Mouse (Mus musculus): ENCODE data around the gene Fcmr. TPM values are rescaled to one million over a fixed set of nuclear protein-coding genes. Genes with fewer than 3 reads are reported as not detected.

Gene Fcmr
- polyA plus RNA-seq, 1 experiment from 2014 or later = not detected

GRCm38 (mm10) chr1:130854819-130855218 is 10.7 kb upstream of the Fcmr start:
- Histone ChIP-seq H3K9ac (ENCODE audit: low read depth, low read length) (no peak overlapping the region), H3K27me3 (replicated peaks; ENCODE audit: control insufficient read depth, insufficient read depth, low read length) (no peaks in the 10 kb centered on the region), H3K27ac (replicated peaks; ENCODE audit: low read depth, low read length) (no peak overlapping the region), H3K4me1 (ENCODE audit: control insufficient read depth, insufficient read depth, low read length) (no peaks in the 10 kb centered on the region), H3K4me2 (ENCODE audit: low read depth, low read length) (no peak overlapping the region), H3K36me3 (ENCODE audit: control insufficient read depth, insufficient read depth, low read length) (no peaks in the 10 kb centered on the region), H3K4me3 (ENCODE audit: low read depth, low read length) (no peak overlapping the region), H3K9me3 (ENCODE audit: control insufficient read depth, low read length) (no peaks in the 10 kb centered on the region)
- WGBS = 72% methylated on average over 9 of the region's 9 CpGs
- DNase-seq (ENCODE audit: low spot score) (no peak), ATAC-seq (ENCODE audit: low read depth) (no peak)

- Histone ChIP-seq H3K27ac (replicated peaks; ENCODE audit: low read depth, low read length) (no peak overlapping the region), H3K36me3 (ENCODE audit: control insufficient read depth, insufficient read depth, low read length) (no peaks in the 10 kb centered on the region), H3K27me3 (replicated peaks; ENCODE audit: control insufficient read depth, insufficient read depth, low read length) (no peaks in the 10 kb centered on the region), H3K4me1 (ENCODE audit: control insufficient read depth, insufficient read depth, low read length) (no peaks in the 10 kb centered on the region), H3K9me3 (ENCODE audit: control insufficient read depth, low read length) (no peaks in the 10 kb centered on the region), H3K4me3 (ENCODE audit: low read depth, low read length) (no peak overlapping the region), H3K9ac (ENCODE audit: low read depth, low read length) (no peak overlapping the region), H3K4me2 (ENCODE audit: low read depth, low read length) (no peak overlapping the region)
- 80% methylated on average over 2 of the region's 2 CpGs for WGBS
- ATAC-seq (ENCODE audit: low read depth) (no peak), DNase-seq (ENCODE audit: low spot score) (no peak)
Measured at GRCm38 (mm10) chr1:130855723-130856122, 9.7 kb upstream of the Fcmr start.

GRCm38 (mm10) chr1:130857456-130857855 is 8.0 kb upstream of the Fcmr start:
- Histone ChIP-seq H3K9ac (ENCODE audit: low read depth, low read length) (no peak overlapping the region), H3K4me2 (ENCODE audit: low read depth, low read length) (no peak overlapping the region), H3K27ac (replicated peaks; ENCODE audit: low read depth, low read length) (no peak overlapping the region), H3K9me3 (ENCODE audit: control insufficient read depth, low read length) (no peaks in the 10 kb centered on the region), H3K27me3 (replicated peaks; ENCODE audit: control insufficient read depth, insufficient read depth, low read length) (no peaks in the 10 kb centered on the region), H3K4me3 (ENCODE audit: low read depth, low read length) (no peak overlapping the region), H3K4me1 (ENCODE audit: control insufficient read depth, insufficient read depth, low read length) (no peaks in the 10 kb centered on the region), H3K36me3 (ENCODE audit: control insufficient read depth, insufficient read depth, low read length) (no peaks in the 10 kb centered on the region)
- ATAC-seq (ENCODE audit: low read depth) = no peak
- no peak for DNase-seq (ENCODE audit: low spot score)
- WGBS = 68% methylated on average over 4 of the region's 4 CpGs

DNA sequence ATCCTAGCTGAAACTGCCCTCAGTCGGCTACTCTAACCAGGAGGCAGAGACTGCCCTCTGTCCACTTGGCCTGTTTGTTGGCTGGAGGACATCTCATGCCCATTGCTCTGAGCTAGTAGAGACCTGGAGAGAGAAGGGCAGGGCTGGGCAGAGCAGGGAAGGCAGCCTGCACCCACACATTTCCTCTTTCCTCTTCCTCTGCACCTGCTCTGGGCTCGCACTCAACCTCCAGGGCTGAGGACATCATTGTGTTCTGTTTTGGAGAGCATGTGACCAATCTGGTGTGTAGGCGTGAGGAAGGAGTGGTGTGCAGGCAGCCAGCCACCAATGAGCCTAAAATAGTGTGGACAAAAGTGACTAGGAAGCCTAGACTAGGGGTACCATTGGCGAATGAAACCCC is 1.2 kb upstream of the Fcmr start:
- Histone ChIP-seq H3K9ac (ENCODE audit: low read depth, low read length) (no peak overlapping the region), H3K36me3 (ENCODE audit: control insufficient read depth, insufficient read depth, low read length) (no peaks in the 10 kb centered on the region), H3K27me3 (replicated peaks; ENCODE audit: control insufficient read depth, insufficient read depth, low read length) (no peaks in the 10 kb centered on the region), H3K27ac (replicated peaks; ENCODE audit: low read depth, low read length) (no peak overlapping the region), H3K4me1 (ENCODE audit: control insufficient read depth, insufficient read depth, low read length) (no peaks in the 10 kb centered on the region), H3K9me3 (ENCODE audit: control insufficient read depth, low read length) (no peaks in the 10 kb centered on the region), H3K4me3 (ENCODE audit: low read depth, low read length) (no peak overlapping the region), H3K4me2 (ENCODE audit: low read depth, low read length) (no peak overlapping the region)
- no peak for ATAC-seq (ENCODE audit: low read depth)
- WGBS = 82% methylated on average over 4 of the region's 4 CpGs
- DNase-seq (ENCODE audit: low spot score) = no peak

DNA sequence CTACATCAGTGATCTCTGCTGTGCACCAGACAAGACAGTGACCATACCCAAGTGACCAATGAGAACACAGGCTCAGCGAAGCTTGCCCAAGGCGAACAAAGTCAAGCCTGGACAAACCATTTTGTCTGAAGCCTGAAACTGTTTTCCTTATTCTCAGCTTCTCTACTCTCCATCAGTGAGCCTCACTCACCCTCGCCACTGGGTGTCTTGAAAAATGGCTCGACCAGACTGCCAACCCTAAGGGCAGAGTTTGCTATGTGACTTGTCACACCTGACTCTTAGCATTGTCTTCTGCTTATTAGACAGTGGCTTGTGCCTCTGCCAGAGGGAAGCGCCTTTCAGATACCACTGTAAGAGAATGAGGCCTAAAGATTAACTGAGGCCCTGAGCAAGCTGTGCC is 728 bp upstream of the Fcmr start:
- no peak overlapping the region for H3K27ac ChIP-seq (replicated peaks; ENCODE audit: low read depth, low read length)
- no peaks in the 10 kb centered on the region for H3K9me3 ChIP-seq (ENCODE audit: control insufficient read depth, low read length)
- DNase-seq (ENCODE audit: low spot score) (no peak), ATAC-seq (ENCODE audit: low read depth) (no peak)
- WGBS = 79% methylated on average over 5 of the region's 5 CpGs
- no peak overlapping the region for H3K4me3 ChIP-seq (ENCODE audit: low read depth, low read length)
- no peaks in the 10 kb centered on the region for H3K27me3 ChIP-seq (replicated peaks; ENCODE audit: control insufficient read depth, insufficient read depth, low read length)
- H3K4me1 ChIP-seq (ENCODE audit: control insufficient read depth, insufficient read depth, low read length) = no peaks in the 10 kb centered on the region
- no peak overlapping the region for H3K9ac ChIP-seq (ENCODE audit: low read depth, low read length)
- H3K36me3 ChIP-seq (ENCODE audit: control insufficient read depth, insufficient read depth, low read length) = no peaks in the 10 kb centered on the region
- H3K4me2 ChIP-seq (ENCODE audit: low read depth, low read length) = no peak overlapping the region

DNA sequence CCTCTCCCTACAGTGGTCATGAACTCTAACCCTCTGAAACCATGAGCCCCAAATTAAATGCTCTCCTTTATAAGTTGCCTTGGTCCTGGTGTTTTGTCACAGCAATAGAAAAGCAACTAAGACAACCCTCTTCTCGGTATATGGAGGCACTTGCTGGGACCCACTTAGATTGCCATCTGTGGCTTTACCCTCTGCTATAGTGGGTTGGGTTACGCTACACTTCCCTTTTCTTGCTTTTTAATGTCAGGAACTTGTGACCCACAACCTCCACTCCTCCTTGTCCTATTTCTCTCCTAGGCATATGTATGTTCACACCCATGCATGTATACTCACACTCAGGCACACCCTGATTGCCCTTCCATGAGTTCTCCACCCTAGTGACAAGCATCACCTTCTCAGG is 7.4 kb downstream of the Fcmr start:
- Histone ChIP-seq H3K36me3 (ENCODE audit: control insufficient read depth, insufficient read depth, low read length) (no peaks in the 10 kb centered on the region), H3K4me1 (ENCODE audit: control insufficient read depth, insufficient read depth, low read length) (no peaks in the 10 kb centered on the region), H3K27me3 (replicated peaks; ENCODE audit: control insufficient read depth, insufficient read depth, low read length) (peaks cover 8% of the 10 kb centered on the region), H3K9ac (ENCODE audit: low read depth, low read length) (no peak overlapping the region), H3K27ac (replicated peaks; ENCODE audit: low read depth, low read length) (no peak overlapping the region), H3K4me2 (ENCODE audit: low read depth, low read length) (no peak overlapping the region), H3K4me3 (ENCODE audit: low read depth, low read length) (no peak overlapping the region), H3K9me3 (ENCODE audit: control insufficient read depth, low read length) (no peaks in the 10 kb centered on the region)
- no peak for DNase-seq (ENCODE audit: low spot score)
- 96% methylated on average over 2 of the region's 2 CpGs for WGBS
- ATAC-seq (ENCODE audit: low read depth) = no peak

GRCm38 (mm10) chr1:130875139-130875538 is 9.7 kb downstream of the Fcmr start:
- ATAC-seq (ENCODE audit: low read depth) (0 out of 2 replicates have a peak, but pooled peaks have one; percentile 44), DNase-seq (ENCODE audit: low spot score) (peak; percentile 69)
- no peak overlapping the region for H3K9ac ChIP-seq (ENCODE audit: low read depth, low read length)
- H3K9me3 ChIP-seq (ENCODE audit: control insufficient read depth, low read length) = no peaks in the 10 kb centered on the region
- no peaks in the 10 kb centered on the region for H3K4me1 ChIP-seq (ENCODE audit: control insufficient read depth, insufficient read depth, low read length)
- no peaks in the 10 kb centered on the region for H3K36me3 ChIP-seq (ENCODE audit: control insufficient read depth, insufficient read depth, low read length)
- no peak overlapping the region for H3K27ac ChIP-seq (replicated peaks; ENCODE audit: low read depth, low read length)
- H3K4me2 ChIP-seq (ENCODE audit: low read depth, low read length) = no peak overlapping the region
- 50% methylated on average over 3 of the region's 3 CpGs for WGBS
- no peak overlapping the region for H3K4me3 ChIP-seq (ENCODE audit: low read depth, low read length)
- H3K27me3 ChIP-seq (replicated peaks; ENCODE audit: control insufficient read depth, insufficient read depth, low read length) = peaks cover 26% of the 10 kb centered on the region

DNA sequence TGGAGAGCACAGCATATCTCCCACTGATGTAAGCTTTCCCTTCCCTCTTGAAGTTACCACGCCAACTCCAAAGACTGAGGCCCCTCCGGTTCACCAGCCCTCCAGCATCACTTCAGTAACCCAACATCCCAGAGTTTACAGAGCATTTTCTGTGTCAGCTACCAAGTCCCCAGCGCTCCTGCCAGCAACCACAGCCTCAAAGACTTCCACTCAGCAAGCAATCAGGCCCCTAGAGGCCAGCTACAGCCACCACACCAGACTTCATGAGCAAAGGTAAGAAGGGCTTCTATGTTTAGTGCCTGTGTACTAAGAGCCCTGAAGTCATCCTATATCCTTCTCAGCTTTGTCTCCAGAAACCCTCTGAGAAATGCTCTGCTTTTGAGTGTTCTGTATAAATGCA is 10.4 kb downstream of the Fcmr start:
- ATAC-seq (ENCODE audit: low read depth) (no peak), DNase-seq (ENCODE audit: low spot score) (no peak)
- H3K4me1 ChIP-seq (ENCODE audit: control insufficient read depth, insufficient read depth, low read length) = no peaks in the 10 kb centered on the region
- no peak overlapping the region for H3K4me3 ChIP-seq (ENCODE audit: low read depth, low read length)
- no peaks in the 10 kb centered on the region for H3K36me3 ChIP-seq (ENCODE audit: control insufficient read depth, insufficient read depth, low read length)
- no peak overlapping the region for H3K9ac ChIP-seq (ENCODE audit: low read depth, low read length)
- no peak overlapping the region for H3K27ac ChIP-seq (replicated peaks; ENCODE audit: low read depth, low read length)
- peaks cover 26% of the 10 kb centered on the region for H3K27me3 ChIP-seq (replicated peaks; ENCODE audit: control insufficient read depth, insufficient read depth, low read length)
- no peak overlapping the region for H3K4me2 ChIP-seq (ENCODE audit: low read depth, low read length)
- 78% methylated on average over 3 of the region's 3 CpGs for WGBS
- H3K9me3 ChIP-seq (ENCODE audit: control insufficient read depth, low read length) = no peaks in the 10 kb centered on the region

DNA sequence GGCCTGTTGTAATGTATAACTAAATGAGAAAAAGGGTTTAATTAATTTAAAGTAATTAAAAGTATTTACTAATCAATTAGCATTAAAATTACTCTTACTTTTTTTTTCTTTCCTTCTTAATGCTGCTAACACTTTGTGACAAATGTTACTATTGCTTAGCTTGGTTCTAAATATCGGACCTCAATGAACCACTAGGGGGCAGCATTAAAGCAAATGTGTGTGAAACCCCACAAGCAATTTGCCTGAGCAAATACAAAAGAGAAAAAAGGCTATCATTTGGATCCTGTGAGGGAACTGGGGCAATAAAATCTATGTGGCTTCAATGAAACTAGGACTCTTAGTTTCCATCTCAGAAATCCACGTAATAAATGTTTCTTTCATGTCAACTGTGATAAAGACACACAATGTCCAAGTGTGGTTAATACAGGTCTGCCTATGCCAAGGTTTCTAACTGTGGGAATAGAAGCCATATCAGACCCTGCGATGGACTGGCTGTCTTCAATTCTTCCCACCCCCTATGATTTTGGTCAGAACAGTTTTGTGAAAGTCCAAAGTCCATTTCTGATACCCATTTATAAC is 11.6 kb downstream of the Fcmr start:
- H3K27ac ChIP-seq (replicated peaks; ENCODE audit: low read depth, low read length) = no peak overlapping the region
- WGBS = 24% methylated on average over 3 of the region's 3 CpGs
- H3K4me1 ChIP-seq (ENCODE audit: control insufficient read depth, insufficient read depth, low read length) = no peaks in the 10 kb centered on the region
- peaks cover 26% of the 10 kb centered on the region for H3K27me3 ChIP-seq (replicated peaks; ENCODE audit: control insufficient read depth, insufficient read depth, low read length)
- H3K4me3 ChIP-seq (ENCODE audit: low read depth, low read length) = no peak overlapping the region
- no peak for ATAC-seq (ENCODE audit: low read depth)
- H3K36me3 ChIP-seq (ENCODE audit: control insufficient read depth, insufficient read depth, low read length) = no peaks in the 10 kb centered on the region
- peak; percentile 88 for DNase-seq (ENCODE audit: low spot score)
- H3K9ac ChIP-seq (ENCODE audit: low read depth, low read length) = no peak overlapping the region
- H3K4me2 ChIP-seq (ENCODE audit: low read depth, low read length) = no peak overlapping the region
- H3K9me3 ChIP-seq (ENCODE audit: control insufficient read depth, low read length) = no peaks in the 10 kb centered on the region

Data from embryonic facial prominence, embryonic 14.5 days (tissue).